Mouse (Mus musculus): Measurements from ENCODE around the gene Gpr141. TPM values are rescaled to one million over a fixed set of nuclear protein-coding genes. Genes with fewer than 3 reads are reported as not detected.

Gene Gpr141
- polyA plus RNA-seq (2014; fragmentation: Illumina TruSeq; extraction: RNeasy Lipid Tissue Mini Kit (QIAGEN cat#74804); ENCODE audit: low read depth, low replicate concordance) = 2.9 TPM

GRCm38 (mm10) chr13:19824071-19824470 lies at the start of gene Gpr141:
Gpr141 (minus strand) TSS chr13:19824257.

Other genes with a start within 250 kb of the Gpr141 start
- gene Epdr1, start 204.3 kb downstream of the Gpr141 start, polyA plus RNA-seq (2014; fragmentation: Illumina TruSeq; extraction: RNeasy Lipid Tissue Mini Kit (QIAGEN cat#74804); ENCODE audit: low read depth, low replicate concordance) = 7.0 TPM
- 3.3 TPM for gene Sfrp4, start 201.2 kb downstream of the Gpr141 start, polyA plus RNA-seq (2014; fragmentation: Illumina TruSeq; extraction: RNeasy Lipid Tissue Mini Kit (QIAGEN cat#74804); ENCODE audit: low read depth, low replicate concordance)
- gene Nme8, start 126.5 kb downstream of the Gpr141 start, polyA plus RNA-seq (2014; fragmentation: Illumina TruSeq; extraction: RNeasy Lipid Tissue Mini Kit (QIAGEN cat#74804); ENCODE audit: low read depth, low replicate concordance) = not detected